ENCODE assay signal across 15 mouse cellular contexts in genomic region chr6:31931116-31931515, GRCm38 (mm10).
A peak's percentile ranks its signal among the peaks of the same experiment; 100 is the strongest.
DNase-seq lines count a peak whose midpoint lies in the region; ATAC-seq lines count a peak whose summit lies in the region.
"Had no signal": no experiment of that assay in that cellular context is flagged by ENCODE, and none has a peak within 500 bp of the region (broad histone marks: within the 10 kb centered on the region; RNA-seq: fewer than 3 reads in every experiment).

No protein-coding gene starts in this region.

- no peak overlapping the region for H3K27ac ChIP-seq in midbrain, embryonic 11.5 days (ENCODE audit: low read depth, low read length)
- no peak overlapping the region for H3K27ac ChIP-seq in midbrain, embryonic 10.5 days (replicated peaks)
- H3K27ac ChIP-seq: embryonic facial prominence, embryonic 10.5 days; forebrain, embryonic 13.5 days; hindbrain, embryonic 15.5 days had no signal

- no peak for ATAC-seq in midbrain, embryonic 11.5 days (ENCODE audit: low FRiP score)
- ATAC-seq: forebrain, embryonic 13.5 days; forebrain, postnatal 0 days had no signal

- H3K9ac ChIP-seq in midbrain, embryonic 11.5 days (ENCODE audit: low read length) = no peak overlapping the region
- H3K9ac ChIP-seq: forebrain, embryonic 13.5 days; forebrain, postnatal 0 days; heart, embryonic 12.5 days; hindbrain, embryonic 15.5 days had no signal

- peak; percentile 1 for DNase-seq in layer of hippocampus, adult 11-12 months (ENCODE audit: low spot score)
- DNase-seq in layer of hippocampus, postnatal 36 days = no peak
- peak; percentile 57 for DNase-seq in midbrain, embryonic 11.5 days (ENCODE audit: low spot score, missing footprints)
- DNase-seq in midbrain, embryonic 10.5 days (ENCODE audit: low spot score) = no peak
- DNase-seq in adrenal gland, postnatal 10 days = peak; percentile 15
- DNase-seq in adrenal gland, postnatal 25 days = peak; percentile 12
- no peak for DNase-seq in spleen, postnatal 14 days (ENCODE audit: low spot score in 2 of 2)
- DNase-seq: cerebellum, postnatal 10 days; forebrain, postnatal 0 days; gastrocnemius, postnatal 14 days; heart, postnatal 36 days had no signal

- no peaks in the 10 kb centered on the region for H3K27me3 ChIP-seq in midbrain, embryonic 11.5 days (ENCODE audit: control insufficient read depth, insufficient read depth, low read length)
- H3K27me3 ChIP-seq in midbrain, embryonic 10.5 days (ENCODE audit: low read depth, poor library complexity, severe bottlenecking) = no peaks in the 10 kb centered on the region
- H3K27me3 ChIP-seq: forebrain, embryonic 13.5 days; hindbrain, embryonic 15.5 days had no signal

- H3K36me3 ChIP-seq in midbrain, embryonic 11.5 days (ENCODE audit: control insufficient read depth, insufficient read depth, low read length) = no peaks in the 10 kb centered on the region
- no peaks in the 10 kb centered on the region for H3K36me3 ChIP-seq in midbrain, embryonic 10.5 days
- H3K36me3 ChIP-seq: embryonic facial prominence, embryonic 10.5 days; heart, embryonic 12.5 days; hindbrain, embryonic 15.5 days had no signal

- no peak overlapping the region for H3K4me3 ChIP-seq in midbrain, embryonic 11.5 days (ENCODE audit: low read depth, low read length)
- no peak overlapping the region for H3K4me3 ChIP-seq in midbrain, embryonic 10.5 days
- H3K4me3 ChIP-seq: embryonic facial prominence, embryonic 10.5 days; forebrain, embryonic 13.5 days; heart, embryonic 12.5 days; hindbrain, embryonic 15.5 days had no signal

- H3K4me1 ChIP-seq in midbrain, embryonic 11.5 days (ENCODE audit: control insufficient read depth, insufficient read depth, low read length) = peaks cover 9% of the 10 kb centered on the region
- H3K4me1 ChIP-seq in midbrain, embryonic 10.5 days = peaks cover 17% of the 10 kb centered on the region
- H3K4me1 ChIP-seq: heart, embryonic 12.5 days had no signal

- WGBS in midbrain, embryonic 11.5 days = 90% methylated on average over 6 of the region's 6 CpGs
- WGBS in midbrain, embryonic 10.5 days = 92% methylated on average over 6 of the region's 6 CpGs

- H3K4me2 ChIP-seq in midbrain, embryonic 11.5 days = no peak overlapping the region
- H3K4me2 ChIP-seq: forebrain, embryonic 13.5 days; heart, embryonic 12.5 days; hindbrain, embryonic 15.5 days had no signal

- no peaks in the 10 kb centered on the region for H3K9me3 ChIP-seq in midbrain, embryonic 11.5 days (ENCODE audit: control insufficient read depth, low read length)
- H3K9me3 ChIP-seq in midbrain, embryonic 10.5 days (replicated peaks) = no peaks in the 10 kb centered on the region
- H3K9me3 ChIP-seq: embryonic facial prominence, embryonic 10.5 days; forebrain, embryonic 13.5 days; heart, embryonic 12.5 days; hindbrain, embryonic 15.5 days had no signal

Comparison
In these comparisons a context has a peak if more than half of its experiments do, and no peak if none do; other contexts are left out.
1. DNase-seq: peak in layer of hippocampus, adult 11-12 months (single experiment), midbrain, embryonic 11.5 days (single experiment), adrenal gland, postnatal 10 days (single experiment) and adrenal gland, postnatal 25 days (single experiment); none in layer of hippocampus, postnatal 36 days (0 of 2), midbrain, embryonic 10.5 days (single experiment) and spleen, postnatal 14 days (0 of 2).